Mouse (Mus musculus) midbrain, embryonic 12.5 days (tissue): ENCODE data around the gene Ano3. TPM values are rescaled to one million over a fixed set of nuclear protein-coding genes. Genes with fewer than 3 reads are reported as not detected.
"Not testable (repeated sequence)": the region's sequence is repeated elsewhere in the genome, so short reads cannot be mapped to it uniquely, and the experiment has no call there.

ENCODE experiments used
- ATAC-seq: fragments of 200-750 bp; cut with Nextera tagmentation; 2 replicates; pipeline ENCODE4 v1.8.0; 2017; ENCODE audit warnings: low read depth, moderate TSS enrichment, moderate library complexity; ENCODE audit not compliant: low FRiP score
- H3K27ac ChIP-seq: fragments of 300-500 bp; sonication (generic); replicated peaks from 2 replicates; pipeline ENCODE4 v1.5.1; 2016; ENCODE audit warnings: mild to moderate bottlenecking
- H3K27me3 ChIP-seq: fragments of 300-500 bp; sonication (generic); 2 replicates; pipeline ENCODE4 v1.6.1; 2016; ENCODE audit warnings: mild to moderate bottlenecking
- H3K36me3 ChIP-seq: fragments of 300-500 bp; sonication (generic); 2 replicates; pipeline ENCODE4 v1.6.1; 2016
- H3K4me1 ChIP-seq: fragments of 300-500 bp; sonication (generic); 2 replicates; pipeline ENCODE4 v1.6.1; 2016
- H3K4me2 ChIP-seq: fragments of 300-500 bp; sonication (generic); replicated peaks from 2 replicates; pipeline ENCODE4 v1.6.1; 2016; ENCODE audit warnings: mild to moderate bottlenecking, moderate library complexity
- H3K4me3 ChIP-seq: fragments of 300-500 bp; sonication (generic); 2 replicates; pipeline ENCODE4 v1.5.1; 2016; ENCODE audit warnings: mild to moderate bottlenecking
- H3K9ac ChIP-seq: fragments of 300-500 bp; sonication (generic); replicated peaks from 2 replicates; pipeline ENCODE4 v1.6.1; 2016; ENCODE audit warnings: mild to moderate bottlenecking, moderate library complexity
- H3K9me3 ChIP-seq: fragments of 300-500 bp; sonication (generic); 2 replicates; pipeline ENCODE4 v1.6.1; 2016; ENCODE audit warnings: mild to moderate bottlenecking
- WGBS: fragments of 180-500 bp; shearing (Covaris S2); methylation state at CpG from one replicate; pipeline ENCODE4 v1.1.7; 2016; 5-methylcytosine and 5-hydroxymethylcytosine counted together
- polyA plus RNA-seq: library from polyadenylated mRNA; unstranded; fragments of >200 nt; fragmentation: Nextera tagmentation; extraction: Ambion mirVana; gene quantifications from 2 replicates; pipeline ENCODE4 v1.2.1, GENCODE M21; 2016

The Ano3 gene
- 1.0 and 1.4 TPM in 2 replicates for polyA plus RNA-seq

GRCm38 (mm10) chr2:110950823-110951222 lies at the start of gene Ano3:
Ano3 (minus strand) TSS chr2:110950923.
- Histone ChIP-seq H3K9ac (peak within 1 kb of the TSS; percentile 48), H3K4me3 (peak within 1 kb of the TSS; percentile 44), H3K4me2 (peak within 1 kb of the TSS; percentile 62)
- H3K9me3 ChIP-seq, ATAC-seq, H3K27ac ChIP-seq, H3K36me3 ChIP-seq, H3K27me3 ChIP-seq, H3K4me1 ChIP-seq: not testable (repeated sequence)

GRCm38 (mm10) chr2:110990071-110990470 lies 39.3 kb upstream of the Ano3 start:
- no peaks in the 10 kb centered on the region for H3K36me3 ChIP-seq
- H3K4me2 ChIP-seq: no peak overlapping the region
- H3K4me3 ChIP-seq: no peak overlapping the region
- no peak overlapping the region for H3K27ac ChIP-seq
- H3K27me3 ChIP-seq: no peaks in the 10 kb centered on the region
- WGBS: 81% methylated on average over 1 of the region's 1 CpGs
- no peak for ATAC-seq
- no peak overlapping the region for H3K9ac ChIP-seq
- H3K9me3 ChIP-seq: no peaks in the 10 kb centered on the region
- no peaks in the 10 kb centered on the region for H3K4me1 ChIP-seq

DNA sequence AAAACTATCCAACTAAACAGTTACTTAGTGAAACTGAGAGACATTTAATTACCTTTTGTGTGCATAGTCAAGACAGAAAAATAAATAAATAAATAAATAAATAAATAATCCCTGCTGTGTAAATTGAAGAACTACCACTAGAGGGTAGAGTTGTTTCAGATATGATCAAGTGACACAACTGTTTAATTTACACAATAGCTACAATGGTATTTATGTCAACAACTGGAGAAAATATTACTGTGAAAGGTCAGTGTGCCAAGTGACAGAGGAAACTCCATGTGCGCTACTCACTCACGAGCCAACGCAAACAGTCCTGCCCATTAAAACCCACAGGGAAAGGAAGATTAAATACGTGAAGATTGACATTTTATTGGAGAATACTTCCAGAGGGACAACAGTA lies 38.8 kb upstream of the Ano3 start:
- H3K27ac ChIP-seq: no peak overlapping the region
- no peak overlapping the region for H3K9ac ChIP-seq
- no peaks in the 10 kb centered on the region for H3K27me3 ChIP-seq
- H3K4me2 ChIP-seq: no peak overlapping the region
- WGBS: 86% methylated on average over 4 of the region's 4 CpGs
- H3K36me3 ChIP-seq: no peaks in the 10 kb centered on the region
- H3K4me3 ChIP-seq: no peak overlapping the region
- H3K4me1 ChIP-seq: no peaks in the 10 kb centered on the region
- H3K9me3 ChIP-seq: no peaks in the 10 kb centered on the region
- no peak for ATAC-seq

DNA sequence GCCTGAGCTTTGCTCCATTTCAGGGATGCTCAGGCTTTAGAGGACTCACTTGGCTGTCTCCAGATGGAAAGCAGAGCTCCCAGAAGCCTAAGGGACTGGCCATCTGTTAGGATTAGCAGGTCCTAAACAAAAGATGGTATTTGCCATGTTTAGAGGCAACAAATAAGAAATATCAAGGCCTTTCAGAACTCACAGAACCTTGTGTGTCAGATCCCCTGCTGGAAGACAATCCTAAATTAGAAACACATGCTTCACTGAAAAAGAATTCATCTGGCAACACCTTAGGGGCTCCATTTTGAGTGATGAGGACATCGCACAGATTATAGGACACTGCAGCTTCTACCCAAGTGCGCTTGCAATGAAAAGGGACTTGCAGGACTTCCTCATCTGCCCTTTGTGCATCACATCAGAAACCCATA lies 35.1 kb upstream of the Ano3 start:
- Histone ChIP-seq H3K4me3 (no peak overlapping the region), H3K27ac (no peak overlapping the region), H3K4me1 (no peaks in the 10 kb centered on the region), H3K27me3 (no peaks in the 10 kb centered on the region), H3K4me2 (no peak overlapping the region), H3K36me3 (no peaks in the 10 kb centered on the region), H3K9me3 (no peaks in the 10 kb centered on the region), H3K9ac (no peak overlapping the region)
- peak; percentile 39; the same call in 1 of the 2 replicates for ATAC-seq
- 78% methylated on average over 2 of the region's 2 CpGs for WGBS

- WGBS: 31% methylated on average over 1 of the region's 1 CpGs
- H3K4me3 ChIP-seq: no peak overlapping the region
- H3K9ac ChIP-seq: no peak overlapping the region
- H3K36me3 ChIP-seq: no peaks in the 10 kb centered on the region
- peak; percentile 65 for ATAC-seq
- H3K9me3 ChIP-seq: no peaks in the 10 kb centered on the region
- H3K27me3 ChIP-seq: no peaks in the 10 kb centered on the region
- H3K4me2 ChIP-seq: no peak overlapping the region
- H3K4me1 ChIP-seq: no peaks in the 10 kb centered on the region
- no peak overlapping the region for H3K27ac ChIP-seq
Observed at GRCm38 (mm10) chr2:110981733-110982132, 31.0 kb upstream of the Ano3 start.

- Histone ChIP-seq H3K4me2 (no peak overlapping the region), H3K27ac (no peak overlapping the region), H3K4me3 (no peak overlapping the region), H3K9me3 (no peaks in the 10 kb centered on the region), H3K36me3 (no peaks in the 10 kb centered on the region), H3K27me3 (no peaks in the 10 kb centered on the region), H3K4me1 (no peaks in the 10 kb centered on the region), H3K9ac (no peak overlapping the region)
- no peak for ATAC-seq
- WGBS: 80% methylated on average over 2 of the region's 2 CpGs
Observed at GRCm38 (mm10) chr2:110979610-110980009, 28.9 kb upstream of the Ano3 start.

DNA sequence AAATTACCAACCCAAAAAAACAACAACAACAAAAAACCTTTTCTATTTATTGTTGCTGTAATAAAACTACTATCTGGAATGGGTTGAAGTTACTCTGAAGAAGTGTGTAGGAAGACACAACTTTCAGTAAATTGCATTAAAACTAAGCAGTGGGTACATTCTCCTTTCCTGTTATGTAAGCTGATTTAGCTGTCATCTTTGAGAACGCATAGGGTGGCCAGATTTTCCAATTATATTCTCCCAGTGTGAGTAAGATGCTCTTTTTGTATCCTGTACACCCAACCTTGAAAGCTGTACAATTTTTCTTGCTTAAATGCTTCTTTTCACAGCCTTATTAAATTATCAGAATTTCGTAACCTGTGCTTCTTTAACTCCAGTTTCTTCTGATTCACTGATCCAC lies 26.1 kb upstream of the Ano3 start:
- H3K36me3 ChIP-seq: no peaks in the 10 kb centered on the region
- no peaks in the 10 kb centered on the region for H3K27me3 ChIP-seq
- H3K27ac ChIP-seq: no peak overlapping the region
- ATAC-seq: no peak
- no peaks in the 10 kb centered on the region for H3K9me3 ChIP-seq
- no peaks in the 10 kb centered on the region for H3K4me1 ChIP-seq
- no peak overlapping the region for H3K4me3 ChIP-seq
- H3K4me2 ChIP-seq: no peak overlapping the region
- no peak overlapping the region for H3K9ac ChIP-seq
- WGBS: 76% methylated on average over 2 of the region's 2 CpGs

- no peak for ATAC-seq
- Histone ChIP-seq H3K27me3 (no peaks in the 10 kb centered on the region), H3K4me1 (no peaks in the 10 kb centered on the region), H3K4me2 (no peak overlapping the region), H3K4me3 (no peak overlapping the region), H3K36me3 (no peaks in the 10 kb centered on the region), H3K9me3 (no peaks in the 10 kb centered on the region), H3K27ac (no peak overlapping the region), H3K9ac (no peak overlapping the region)
- 90% methylated on average over 2 of the region's 2 CpGs for whole genome bisulfite sequencing
Observed at GRCm38 (mm10) chr2:110970158-110970557, 19.4 kb upstream of the Ano3 start.

- no peak for ATAC-seq
- no peaks in the 10 kb centered on the region for H3K4me1 ChIP-seq
- no peaks in the 10 kb centered on the region for H3K27me3 ChIP-seq
- H3K4me3 ChIP-seq: no peak overlapping the region
- no peaks in the 10 kb centered on the region for H3K36me3 ChIP-seq
- H3K4me2 ChIP-seq: no peak overlapping the region
- no peak overlapping the region for H3K27ac ChIP-seq
- no peaks in the 10 kb centered on the region for H3K9me3 ChIP-seq
- H3K9ac ChIP-seq: no peak overlapping the region
- WGBS: 89% methylated on average over 3 of the region's 3 CpGs
Observed at GRCm38 (mm10) chr2:110965398-110965797, 14.7 kb upstream of the Ano3 start.

GRCm38 (mm10) chr2:110950432-110950803 lies 305 bp downstream of the Ano3 start:
- H3K36me3 ChIP-seq: no peaks in the 10 kb centered on the region
- H3K9me3 ChIP-seq: no peaks in the 10 kb centered on the region
- 0 out of 2 replicates have a peak, but pooled peaks cover 2% of the 10 kb centered on the region for H3K4me1 ChIP-seq
- H3K4me2 ChIP-seq: peak overlapping the region; percentile 62
- no peaks in the 10 kb centered on the region for H3K27me3 ChIP-seq
- H3K27ac ChIP-seq: no peak overlapping the region
- WGBS: 59% methylated on average over 3 of the region's 3 CpGs
- no peak overlapping the region for H3K9ac ChIP-seq
- ATAC-seq: no peak; the same call in 1 of the 2 replicates
- H3K4me3 ChIP-seq: peak overlapping the region; percentile 44

DNA sequence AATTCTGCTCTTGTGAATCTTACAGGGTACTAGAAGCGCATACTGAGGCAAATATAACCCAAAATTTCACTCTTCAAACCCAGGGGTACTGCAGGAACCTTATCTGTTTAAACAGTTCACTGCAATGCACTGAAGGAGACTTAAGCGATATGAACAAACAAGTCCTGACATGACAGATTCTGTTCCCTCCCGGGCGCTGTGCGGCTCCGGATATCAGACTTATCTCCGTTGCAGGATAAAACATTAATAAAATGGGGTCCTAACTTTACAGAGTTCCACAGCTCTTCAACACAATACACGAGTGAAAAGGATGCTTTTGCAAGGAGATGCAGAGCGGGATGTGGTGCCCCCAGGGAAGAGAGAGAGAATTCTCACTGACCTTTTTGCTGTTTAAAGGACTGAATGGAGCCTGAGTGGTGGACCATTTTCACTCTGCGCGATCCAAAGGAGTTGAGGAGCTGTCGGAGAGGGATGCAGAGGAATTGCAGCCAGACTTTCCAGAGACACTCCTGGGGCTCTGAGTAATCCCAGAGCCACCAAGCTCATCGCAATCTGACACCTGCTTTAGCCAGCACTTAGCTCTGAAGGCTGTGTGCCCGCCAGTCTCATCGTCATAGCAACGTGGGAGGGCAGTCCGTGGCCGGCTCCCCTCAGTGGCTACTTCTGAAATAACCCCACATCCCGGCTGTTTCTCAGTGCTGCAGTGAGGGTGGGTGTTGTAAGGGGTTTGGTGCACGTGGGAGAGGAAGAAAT lies 868 bp downstream of the Ano3 start:
- Histone ChIP-seq H3K36me3 (no peaks in the 10 kb centered on the region), H3K4me3 (peak overlapping the region; percentile 44), H3K4me1 (0 out of 2 replicates have a peak, but pooled peaks cover 2% of the 10 kb centered on the region), H3K9ac (peak overlapping the region; percentile 48), H3K27ac (no peak overlapping the region), H3K27me3 (no peaks in the 10 kb centered on the region), H3K4me2 (peak overlapping the region; percentile 62), H3K9me3 (no peaks in the 10 kb centered on the region)
- 4% methylated on average over 20 of the region's 20 CpGs for WGBS
- peak; percentile 98 for ATAC-seq

- Histone ChIP-seq H3K9ac (no peak overlapping the region), H3K4me2 (no peak overlapping the region), H3K4me3 (no peak overlapping the region), H3K9me3 (no peaks in the 10 kb centered on the region), H3K27ac (no peak overlapping the region), H3K27me3 (no peaks in the 10 kb centered on the region), H3K36me3 (no peaks in the 10 kb centered on the region), H3K4me1 (no peaks in the 10 kb centered on the region)
- no peak for ATAC-seq
- WGBS: 72% methylated on average over 1 of the region's 1 CpGs
Observed at GRCm38 (mm10) chr2:110945171-110945570, 5.6 kb downstream of the Ano3 start.

DNA sequence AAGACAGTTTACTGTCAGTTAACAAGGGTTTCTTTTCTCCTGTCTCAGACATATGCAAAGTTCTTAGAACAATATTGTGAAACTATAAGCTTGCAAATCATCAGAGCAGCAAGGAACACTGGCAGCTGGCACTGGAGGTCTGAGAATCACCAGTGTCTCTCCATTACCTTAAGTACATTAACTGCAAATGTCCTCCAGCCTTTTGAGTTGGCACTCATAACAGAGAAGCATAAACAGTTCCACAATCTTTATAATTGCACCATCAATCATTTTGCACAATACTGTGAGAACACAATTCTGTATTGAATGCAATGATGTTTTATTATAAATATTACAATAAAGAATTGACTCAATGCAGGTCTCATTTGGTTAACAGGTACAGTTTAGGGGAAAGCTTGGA lies 15.0 kb downstream of the Ano3 start:
- no peak overlapping the region for H3K4me2 ChIP-seq
- no peak for ATAC-seq
- no peak overlapping the region for H3K4me3 ChIP-seq
- no peaks in the 10 kb centered on the region for H3K36me3 ChIP-seq
- H3K4me1 ChIP-seq: no peaks in the 10 kb centered on the region
- H3K9ac ChIP-seq: no peak overlapping the region
- no peaks in the 10 kb centered on the region for H3K27me3 ChIP-seq
- H3K27ac ChIP-seq: no peak overlapping the region
- no peaks in the 10 kb centered on the region for H3K9me3 ChIP-seq
